Mouse (Mus musculus) gastrocnemius, postnatal 25 days (tissue): ENCODE measurements around the gene Ehd1. TPM values are rescaled to one million over a fixed set of nuclear protein-coding genes. Genes with fewer than 3 reads are reported as not detected.
"Not testable (repeated sequence)": the region's sequence is repeated elsewhere in the genome, so short reads cannot be mapped to it uniquely, and the experiment has no call there.

Experiments used
- DNase-seq: peaks from one replicate; pipeline ENCODE4 v3.0.0; 2022
- total RNA-seq, 2 experiments: library from RNA; stranded (reverse); gene quantifications; 1 replicate in 1 of 2; 2 replicates in 1 of 2; pipeline ENCODE4 v1.2.3; 2021

Gene Ehd1
- total RNA-seq, 2 experiments from 2014 or later, result 33.1 to 34.3 TPM

GRCm38 (mm10) chr19:6300402-6300841, 23.9 kb downstream of the Ehd1 start:
- DNase-seq, result peak; percentile 58

DNA sequence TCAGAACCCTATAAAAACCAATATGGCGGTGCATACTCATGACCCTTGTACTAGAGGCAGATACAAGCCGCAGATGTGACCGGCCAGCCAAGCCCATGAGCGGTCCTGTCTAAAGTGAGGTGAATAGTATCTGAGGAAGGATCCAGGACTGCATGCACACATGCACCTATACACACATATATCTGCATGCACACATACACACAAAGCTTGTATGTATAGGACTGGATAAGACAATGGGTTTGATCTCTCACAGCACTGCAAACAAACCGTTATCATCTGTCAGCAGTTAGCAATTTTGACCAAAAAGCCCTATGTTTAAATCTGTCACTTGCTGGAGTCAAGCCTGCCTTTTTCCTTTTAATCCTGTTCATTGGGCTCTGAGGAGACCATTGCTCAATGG, 25.6 kb downstream of the Ehd1 start:
- no peak for DNase-seq

DNA sequence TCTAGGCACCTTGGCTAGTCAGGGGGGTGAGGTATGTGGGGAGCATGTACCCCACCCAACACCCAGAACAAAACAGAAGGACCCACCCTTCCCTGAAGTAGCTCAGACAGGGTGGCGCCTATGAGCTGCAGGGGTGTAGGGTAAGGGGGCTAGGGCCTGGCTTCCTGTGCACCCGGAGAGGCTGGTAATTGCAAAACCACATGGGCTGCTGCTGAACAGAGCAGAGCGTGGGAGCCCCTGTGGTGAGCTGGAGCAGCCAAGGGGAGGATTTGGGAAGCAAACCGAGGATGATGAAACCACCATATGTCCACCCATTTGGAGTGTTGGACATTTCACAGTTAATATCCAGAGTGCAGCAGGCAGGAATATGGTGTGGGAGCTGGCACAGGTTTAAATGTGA, 26.0 kb downstream of the Ehd1 start:
- peak; percentile 80 for DNase-seq

- DNase-seq, result no peak
Measured at GRCm38 (mm10) chr19:6303831-6304230, 27.3 kb downstream of the Ehd1 start.

GRCm38 (mm10) chr19:6304787-6305516, 28.4 kb downstream of the Ehd1 start:
- peak; percentile 85 for DNase-seq

DNA sequence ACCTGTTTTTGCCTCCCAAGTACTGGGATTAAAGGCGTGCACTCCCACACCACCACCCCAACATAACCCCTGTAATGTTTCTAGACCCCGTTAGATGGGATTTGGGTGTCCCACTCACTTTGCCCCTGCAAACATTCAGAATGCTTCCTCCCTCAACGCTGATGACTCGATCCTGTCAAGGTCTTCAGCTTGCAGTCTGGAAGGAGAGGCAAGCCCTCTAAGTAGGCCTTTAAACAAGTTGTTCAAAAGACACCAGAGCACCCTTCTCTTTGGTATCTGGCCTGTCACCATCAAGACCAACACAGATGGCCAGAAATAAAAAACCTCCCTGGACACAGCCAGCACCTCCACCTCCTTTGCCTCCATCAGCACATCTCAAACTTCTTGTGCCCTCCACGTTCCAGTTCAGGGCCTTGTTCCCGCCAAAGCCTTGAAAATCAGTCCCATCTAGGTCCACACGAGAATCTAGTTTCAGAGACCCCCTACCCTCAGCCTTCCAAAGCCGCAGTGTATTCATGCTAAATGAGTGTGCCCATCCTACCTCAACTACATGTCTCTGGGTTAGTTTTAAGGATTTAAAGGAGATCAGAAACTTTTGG, 29.1 kb downstream of the Ehd1 start:
- no peak for DNase-seq

- peak; percentile 83 for DNase-seq
Measured at GRCm38 (mm10) chr19:6306137-6306551, 29.6 kb downstream of the Ehd1 start, which contains the start of gene Cdc42bpg. Gene Cdc42bpg (plus strand): TSS chr19:6306456.

- DNase-seq, result peak; percentile 76
Measured at GRCm38 (mm10) chr19:6306586-6306985, 30.1 kb downstream of the Ehd1 start.

GRCm38 (mm10) chr19:6307733-6308531, 31.4 kb downstream of the Ehd1 start:
- no peak for DNase-seq

- no peak for DNase-seq
Measured at GRCm38 (mm10) chr19:6310181-6310580, 33.7 kb downstream of the Ehd1 start.

GRCm38 (mm10) chr19:6311783-6312182, 35.3 kb downstream of the Ehd1 start:
- DNase-seq, result not testable (repeated sequence)

GRCm38 (mm10) chr19:6313796-6314195, 37.3 kb downstream of the Ehd1 start:
- no peak for DNase-seq

GRCm38 (mm10) chr19:6314513-6314912, 38.0 kb downstream of the Ehd1 start:
- no peak for DNase-seq

DNA sequence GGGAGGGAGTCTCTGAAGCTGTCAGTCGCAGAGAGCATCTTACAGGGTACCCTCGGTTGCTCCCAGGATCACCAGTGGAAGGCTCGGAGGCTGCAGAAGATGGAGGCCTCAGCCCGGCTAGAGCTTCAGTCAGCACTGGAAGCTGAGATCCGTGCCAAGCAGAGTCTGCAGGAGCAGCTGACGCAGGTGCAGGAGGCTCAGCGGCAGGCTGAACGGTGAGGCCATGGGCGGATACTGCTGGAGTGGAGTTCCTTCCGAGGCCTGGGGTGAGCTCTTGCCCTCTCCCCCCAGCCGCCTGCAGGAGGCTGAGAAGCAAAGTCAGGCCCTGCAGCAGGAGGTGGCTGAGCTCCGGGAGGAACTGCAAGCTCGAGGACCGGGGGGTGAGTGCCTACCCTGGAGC, 39.0 kb downstream of the Ehd1 start:
- no peak for DNase-seq

GRCm38 (mm10) chr19:6318145-6318544, 41.6 kb downstream of the Ehd1 start:
- DNase-seq, result no peak

DNA sequence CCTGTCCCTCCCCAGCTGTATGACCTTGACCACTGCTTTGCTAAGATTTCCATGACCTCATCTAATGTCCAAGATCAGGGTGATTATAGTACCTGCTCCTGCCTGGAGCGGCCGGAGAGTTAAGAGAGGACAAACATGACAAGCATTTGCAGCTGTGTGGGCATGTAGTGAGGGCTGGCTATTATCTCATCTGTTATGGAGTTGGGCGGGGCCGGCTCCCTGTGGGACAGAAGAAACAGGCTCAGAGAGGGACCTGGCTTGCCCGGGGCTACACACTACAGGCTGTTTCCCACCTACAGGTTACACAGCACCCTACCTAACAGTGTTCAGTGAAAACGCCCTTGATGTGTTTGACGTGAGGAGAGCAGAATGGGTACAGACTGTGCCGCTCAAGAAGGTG, 44.8 kb downstream of the Ehd1 start:
- no peak for DNase-seq

DNA sequence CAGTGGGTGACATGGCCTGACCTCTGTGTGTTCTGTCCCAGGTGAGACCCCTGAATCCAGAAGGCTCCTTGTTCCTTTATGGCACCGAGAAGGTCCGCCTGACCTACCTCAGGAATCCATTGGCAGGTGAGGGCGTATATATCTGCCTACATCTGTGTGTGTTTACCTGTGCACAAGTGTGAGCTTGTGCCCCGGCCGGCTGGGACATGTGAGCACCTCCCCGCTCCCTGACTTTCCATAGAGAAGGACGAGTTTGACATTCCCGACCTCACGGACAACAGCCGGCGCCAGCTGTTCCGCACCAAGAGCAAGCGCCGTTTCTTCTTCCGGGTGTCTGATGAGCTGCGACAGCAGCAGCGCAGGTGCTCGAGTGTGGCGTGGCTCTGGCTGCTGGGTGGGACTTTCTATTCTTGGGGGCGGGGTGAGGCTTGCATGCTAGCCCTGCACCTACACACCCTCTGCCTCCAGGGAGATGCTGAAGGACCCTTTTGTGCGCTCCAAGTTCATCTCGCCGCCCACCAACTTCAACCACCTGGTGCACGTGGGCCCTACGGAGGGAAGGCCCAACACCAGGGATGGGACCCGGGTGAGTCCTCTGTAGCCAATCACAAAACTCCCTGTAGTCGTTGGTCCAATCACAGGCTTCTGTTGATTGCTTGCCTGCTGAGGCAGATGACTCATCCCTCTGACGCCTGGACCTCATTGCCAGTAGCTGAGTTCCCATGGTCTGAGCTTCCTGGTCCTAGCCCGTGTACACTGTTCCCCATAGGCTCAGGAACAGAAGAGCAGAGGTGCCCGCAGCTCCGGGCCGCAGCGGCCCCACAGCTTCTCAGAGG, 45.5 kb downstream of the Ehd1 start:
- DNase-seq, result no peak

DNA sequence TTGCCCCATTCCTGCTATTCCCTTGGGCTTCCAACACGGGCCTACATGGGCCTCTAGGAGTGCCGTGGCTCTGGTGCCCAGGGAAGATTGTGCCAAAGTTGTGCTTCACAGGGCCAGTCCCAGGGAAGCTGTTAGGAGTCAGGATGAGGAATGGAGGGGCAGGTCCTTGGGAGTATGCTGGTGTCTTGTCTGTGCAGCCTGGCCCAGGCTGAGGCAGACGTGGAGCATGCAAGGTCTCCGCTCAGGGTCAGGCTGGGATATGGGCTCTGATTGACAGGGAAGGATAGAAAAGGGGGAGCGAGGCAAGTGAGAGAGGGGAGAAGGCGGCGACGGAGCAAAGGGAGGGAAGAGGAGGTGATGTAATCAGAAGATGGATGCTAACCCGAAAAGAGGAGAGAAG, 48.2 kb downstream of the Ehd1 start:
- DNase-seq, result no peak

- no peak for DNase-seq
Measured at GRCm38 (mm10) chr19:6331178-6331577, 54.7 kb downstream of the Ehd1 start.

- no peak for DNase-seq
Measured at GRCm38 (mm10) chr19:6331719-6332516, 55.4 kb downstream of the Ehd1 start.
